Mouse (Mus musculus): ENCODE measurements at regions not wholly inside any gene's neighbourhood (a gene's known extent, or its start where the extent isn't known, plus 50 kb on each side); places are given as distances from the start of the nearest gene placed in this dataset.

DNA sequence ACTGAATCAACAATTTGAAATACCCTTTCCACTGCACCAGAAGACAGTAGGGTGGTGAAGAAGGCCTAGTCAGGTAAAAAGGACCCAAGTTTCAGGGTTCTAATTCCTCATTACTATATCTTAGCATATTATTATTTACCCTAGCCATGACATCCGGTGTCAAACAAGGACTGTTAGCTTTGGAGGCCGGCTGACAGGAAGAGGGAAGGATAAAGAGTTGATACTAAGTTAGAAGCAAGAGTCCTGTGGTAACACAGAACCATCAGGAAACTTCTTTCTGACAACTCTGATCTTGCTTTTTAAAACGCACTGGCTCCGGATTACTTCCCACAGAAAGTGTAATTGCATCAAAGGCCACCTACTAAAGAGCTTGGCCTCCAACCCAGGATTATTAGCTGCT, 230.6 kb upstream of the Adgrl2 start:
- no peak overlapping the region for H3K27ac ChIP-seq
- no peaks in the 10 kb centered on the region for H3K9me3 ChIP-seq
- H3K4me2 ChIP-seq = no peak overlapping the region
- WGBS = 69% methylated on average over 4 of the region's 4 CpGs
- no peak overlapping the region for H3K4me3 ChIP-seq
- no peaks in the 10 kb centered on the region for H3K27me3 ChIP-seq
- H3K4me1 ChIP-seq = 0 out of 2 replicates have a peak, but pooled peaks cover 3% of the 10 kb centered on the region
- no peak overlapping the region for H3K9ac ChIP-seq
- ATAC-seq (ENCODE audit: insufficient number of reproducible peaks, low FRiP score, low TSS enrichment, low read depth) = no peak
- H3K36me3 ChIP-seq = no peaks in the 10 kb centered on the region

DNA sequence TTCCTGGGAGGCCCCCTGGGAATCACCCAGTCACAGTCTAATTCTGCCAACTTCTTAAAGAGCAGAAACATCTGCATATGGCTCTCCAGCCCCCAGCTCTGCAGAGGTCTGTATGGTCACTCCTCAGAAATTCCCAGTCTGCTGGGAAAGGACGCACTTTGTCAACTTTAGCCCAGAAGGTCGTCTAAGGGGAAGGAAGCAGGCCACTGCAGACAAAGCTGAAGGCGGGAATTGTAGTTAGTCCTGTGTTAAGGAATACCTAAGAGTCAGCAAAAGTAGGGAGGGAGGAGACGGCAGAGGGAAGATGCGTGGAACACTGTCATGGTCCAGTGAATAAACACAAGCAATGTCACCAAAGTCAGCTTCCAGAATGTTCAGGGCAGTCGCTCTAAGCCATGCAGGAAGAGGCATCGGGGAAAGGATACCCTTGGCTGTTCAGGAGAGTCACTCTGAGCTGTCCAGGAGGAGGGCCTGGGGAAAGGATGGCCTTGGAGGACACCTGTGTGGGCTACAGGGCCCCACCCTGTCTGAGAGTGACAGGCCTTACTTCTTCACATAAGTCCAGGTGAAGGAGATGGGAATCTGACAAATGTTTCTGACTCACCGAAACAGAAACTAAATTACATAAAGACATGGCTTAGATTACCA, 230.1 kb upstream of the Adgrl2 start:
- ATAC-seq (ENCODE audit: insufficient number of reproducible peaks, low FRiP score, low TSS enrichment, low read depth) = no peak
- Histone ChIP-seq H3K27me3 (no peaks in the 10 kb centered on the region), H3K4me1 (0 out of 2 replicates have a peak, but pooled peaks cover 3% of the 10 kb centered on the region), H3K27ac (no peak overlapping the region), H3K4me3 (no peak overlapping the region), H3K9me3 (no peaks in the 10 kb centered on the region), H3K9ac (no peak overlapping the region), H3K4me2 (no peak overlapping the region), H3K36me3 (no peaks in the 10 kb centered on the region)
- 72% methylated on average over 8 of the region's 8 CpGs for WGBS

DNA sequence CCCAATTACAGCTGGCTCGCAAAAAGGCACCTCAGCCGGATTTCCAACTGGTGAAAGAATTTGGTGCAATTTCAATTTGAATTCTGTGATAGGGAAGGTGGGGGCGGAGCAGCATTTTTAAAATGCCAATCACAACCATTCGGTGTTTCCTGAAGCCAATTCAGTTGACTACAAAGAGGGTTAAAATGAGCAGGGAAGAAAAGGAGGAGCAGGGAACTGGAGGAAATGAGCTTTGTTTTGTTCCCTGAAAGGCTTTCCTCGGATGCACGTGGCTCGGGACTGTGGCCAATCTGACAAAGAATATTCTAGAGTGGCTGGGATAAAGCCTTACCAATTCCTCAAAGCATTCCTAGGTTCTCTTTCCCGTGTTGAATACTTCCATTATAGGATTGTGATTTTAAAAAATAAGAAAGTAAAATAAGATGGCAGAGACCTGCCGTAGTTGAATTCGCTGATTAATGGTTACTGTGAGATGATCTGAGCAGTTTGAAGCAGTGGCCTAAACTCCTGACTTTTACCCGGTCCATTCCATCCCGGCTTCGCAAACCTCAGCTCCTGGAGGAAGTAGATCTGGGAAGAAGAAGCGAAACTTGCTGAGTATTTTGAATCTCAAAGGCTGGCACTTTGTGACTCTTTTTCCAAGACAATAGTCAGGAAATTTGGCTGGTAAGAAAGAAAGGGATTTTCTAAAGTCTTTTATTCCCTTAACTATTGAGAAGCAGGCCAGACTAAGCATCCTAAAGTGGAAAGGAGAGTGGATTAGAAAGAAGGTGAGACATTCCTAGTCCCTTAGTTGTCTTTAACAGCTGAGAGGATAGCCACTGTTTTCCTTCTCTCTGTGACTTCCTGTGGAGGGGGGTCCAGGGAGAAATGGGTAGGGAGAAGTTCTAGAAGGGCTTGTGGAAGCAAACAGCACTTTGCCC, 229.3 kb upstream of the Adgrl2 start:
- ATAC-seq (ENCODE audit: insufficient number of reproducible peaks, low FRiP score, low TSS enrichment, low read depth) = no peak
- H3K27me3 ChIP-seq = no peaks in the 10 kb centered on the region
- H3K36me3 ChIP-seq = no peaks in the 10 kb centered on the region
- H3K4me2 ChIP-seq = no peak overlapping the region
- H3K4me1 ChIP-seq = 0 out of 2 replicates have a peak, but pooled peaks cover 3% of the 10 kb centered on the region
- no peak overlapping the region for H3K9ac ChIP-seq
- H3K4me3 ChIP-seq = no peak overlapping the region
- 44% methylated on average over 14 of the region's 14 CpGs for WGBS
- no peaks in the 10 kb centered on the region for H3K9me3 ChIP-seq
- no peak overlapping the region for H3K27ac ChIP-seq

DNA sequence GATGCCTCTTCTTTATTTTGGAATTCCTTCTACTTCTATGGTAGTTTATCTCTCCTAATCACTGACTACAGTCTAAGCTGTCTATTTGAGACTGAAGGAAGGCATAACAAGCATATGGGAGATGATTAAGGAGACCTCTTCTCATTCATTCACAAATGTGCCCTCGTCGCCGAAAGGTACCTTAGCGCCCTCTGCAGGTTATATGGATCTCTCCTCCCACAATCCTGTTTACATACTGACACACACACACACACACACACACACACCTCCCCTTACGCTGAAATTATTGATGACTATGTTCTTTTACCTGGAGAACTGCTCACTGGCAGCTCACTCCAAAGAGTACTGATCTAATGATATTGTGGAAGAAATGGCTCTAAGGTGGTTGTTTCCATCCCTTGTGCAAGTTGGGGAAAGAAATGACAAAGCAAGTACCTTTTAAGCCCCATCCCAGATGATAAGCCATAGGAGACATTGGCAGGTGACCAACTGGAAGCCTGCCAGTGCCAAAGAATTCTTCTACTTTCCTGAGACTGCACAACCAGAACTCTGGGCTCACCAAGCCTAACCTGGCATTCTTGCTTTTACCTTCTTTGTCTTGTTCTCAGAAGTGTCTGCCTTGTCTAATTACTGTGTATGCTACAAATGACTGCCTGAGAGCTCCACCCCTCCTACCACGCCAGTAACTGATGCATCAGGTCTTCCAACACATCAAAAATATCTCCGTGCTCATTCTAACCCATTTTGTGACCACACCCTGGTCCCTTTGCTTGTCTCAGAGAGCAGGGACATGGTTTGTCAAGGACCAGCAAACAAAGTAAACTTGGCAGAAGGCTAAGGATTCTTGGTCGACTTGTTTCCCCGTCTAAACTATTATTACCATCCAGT, 227.8 kb upstream of the Adgrl2 start:
- no peak for ATAC-seq (ENCODE audit: insufficient number of reproducible peaks, low FRiP score, low TSS enrichment, low read depth)
- no peak overlapping the region for H3K4me2 ChIP-seq
- no peaks in the 10 kb centered on the region for H3K36me3 ChIP-seq
- H3K4me3 ChIP-seq = no peak overlapping the region
- no peaks in the 10 kb centered on the region for H3K4me1 ChIP-seq
- no peak overlapping the region for H3K27ac ChIP-seq
- 92% methylated on average over 9 of the region's 9 CpGs for WGBS
- no peaks in the 10 kb centered on the region for H3K9me3 ChIP-seq
- no peaks in the 10 kb centered on the region for H3K27me3 ChIP-seq
- no peak overlapping the region for H3K9ac ChIP-seq

DNA sequence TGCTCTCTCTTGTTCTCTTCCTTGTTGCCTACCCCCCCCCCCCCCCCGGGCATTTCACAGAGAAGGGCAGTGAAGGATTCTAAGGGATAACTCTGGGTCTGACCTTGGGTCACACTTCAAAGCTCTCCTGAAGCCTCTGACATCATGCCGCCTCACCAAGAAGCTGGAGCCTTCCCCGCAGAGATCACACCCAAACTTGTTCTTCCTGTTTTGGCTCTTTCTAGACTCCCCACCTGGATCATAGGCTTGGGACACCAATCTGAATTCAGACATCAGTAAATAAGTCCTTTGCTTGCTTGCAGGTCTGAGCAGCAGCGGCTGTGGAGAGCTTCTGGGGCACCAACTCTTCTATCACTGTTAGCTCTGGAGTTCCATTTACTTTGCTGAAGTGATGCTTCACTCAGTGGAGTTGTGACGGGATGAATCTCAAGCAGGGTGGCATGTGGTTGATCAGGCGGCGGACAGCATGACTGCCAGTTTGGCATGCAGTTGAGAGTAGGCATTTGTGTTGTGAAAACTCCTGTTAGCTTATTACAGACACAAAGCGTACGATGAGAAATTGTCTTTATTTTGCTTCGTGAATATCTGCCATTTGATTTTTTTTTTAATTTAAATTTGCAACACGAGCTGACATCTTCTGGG, 226.5 kb upstream of the Adgrl2 start:
- Histone ChIP-seq H3K27me3 (no peaks in the 10 kb centered on the region), H3K9ac (no peak overlapping the region), H3K9me3 (no peaks in the 10 kb centered on the region), H3K36me3 (no peaks in the 10 kb centered on the region), H3K4me3 (no peak overlapping the region), H3K27ac (no peak overlapping the region), H3K4me2 (no peak overlapping the region), H3K4me1 (no peaks in the 10 kb centered on the region)
- ATAC-seq (ENCODE audit: insufficient number of reproducible peaks, low FRiP score, low TSS enrichment, low read depth) = no peak
- WGBS = 71% methylated on average over 11 of the region's 11 CpGs

DNA sequence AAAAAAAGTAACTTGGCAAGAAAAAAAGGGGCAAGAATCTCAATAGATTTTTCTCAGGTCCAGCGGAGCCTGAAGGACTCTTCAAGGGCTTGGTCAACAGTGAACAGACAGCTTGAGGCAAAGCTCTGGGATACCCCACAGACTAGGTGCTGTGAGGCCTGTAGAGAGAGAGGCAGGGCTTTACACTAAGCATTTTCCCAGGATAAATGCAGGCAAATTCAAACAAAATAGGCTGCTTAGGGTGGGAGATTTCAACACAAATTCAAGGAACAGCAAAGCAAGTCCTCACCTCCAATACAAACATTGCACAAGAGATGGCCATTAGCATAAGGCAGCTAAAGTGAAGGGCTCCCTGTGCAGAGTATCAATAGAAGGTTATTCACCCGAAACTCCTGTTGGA, 225.3 kb upstream of the Adgrl2 start:
- 81% methylated on average over 2 of the region's 2 CpGs for WGBS
- Histone ChIP-seq H3K4me1 (no peaks in the 10 kb centered on the region), H3K9ac (no peak overlapping the region), H3K4me3 (no peak overlapping the region), H3K27me3 (no peaks in the 10 kb centered on the region), H3K27ac (no peak overlapping the region), H3K36me3 (no peaks in the 10 kb centered on the region), H3K4me2 (no peak overlapping the region), H3K9me3 (no peaks in the 10 kb centered on the region)
- no peak for ATAC-seq (ENCODE audit: insufficient number of reproducible peaks, low FRiP score, low TSS enrichment, low read depth)

DNA sequence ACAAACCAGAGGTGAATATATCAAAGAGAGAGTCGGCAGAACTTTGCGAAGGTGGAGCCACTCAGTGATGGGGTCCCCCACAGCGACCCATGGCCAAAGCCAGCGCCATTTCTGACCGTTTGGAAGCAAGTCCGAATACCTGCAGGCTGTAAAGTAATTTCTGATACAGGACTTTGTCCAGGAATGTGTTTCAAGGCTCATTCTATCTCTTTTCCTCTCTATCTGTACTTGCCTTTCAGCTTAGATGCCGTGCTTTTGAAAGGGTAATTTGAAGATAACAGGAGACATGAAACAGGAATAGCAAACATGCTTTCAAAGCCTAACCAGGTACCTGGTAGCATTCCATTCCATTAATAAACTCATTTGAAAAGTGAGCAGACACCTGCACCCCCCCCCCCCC, 221.6 kb upstream of the Adgrl2 start:
- 89% methylated on average over 7 of the region's 7 CpGs for WGBS
- Histone ChIP-seq H3K27ac (no peak overlapping the region), H3K4me3 (no peak overlapping the region), H3K4me2 (no peak overlapping the region), H3K36me3 (no peaks in the 10 kb centered on the region), H3K9me3 (no peaks in the 10 kb centered on the region), H3K9ac (no peak overlapping the region), H3K27me3 (no peaks in the 10 kb centered on the region), H3K4me1 (no peaks in the 10 kb centered on the region)
- no peak for ATAC-seq (ENCODE audit: insufficient number of reproducible peaks, low FRiP score, low TSS enrichment, low read depth)

DNA sequence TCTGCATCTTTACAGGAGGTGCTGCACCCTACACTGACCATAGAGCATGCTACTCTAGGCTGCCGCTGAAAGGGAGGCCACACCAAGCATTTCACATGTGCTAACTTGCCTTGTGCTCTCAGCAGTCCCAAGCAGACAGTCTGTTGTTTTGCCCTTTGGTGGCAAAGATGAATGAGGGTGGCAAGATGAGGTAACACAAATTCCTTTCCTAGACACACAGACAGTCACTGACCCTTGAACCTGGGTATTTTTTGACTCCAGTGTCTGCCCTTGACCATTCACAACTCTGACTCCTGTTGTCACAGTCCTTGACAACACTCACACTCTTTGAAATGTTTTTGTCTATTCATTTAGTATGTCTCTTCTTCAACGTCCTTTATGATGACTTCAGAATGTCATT, 218.9 kb upstream of the Adgrl2 start:
- H3K4me3 ChIP-seq = no peak overlapping the region
- no peaks in the 10 kb centered on the region for H3K27me3 ChIP-seq
- no peak overlapping the region for H3K4me2 ChIP-seq
- H3K9ac ChIP-seq = no peak overlapping the region
- no peaks in the 10 kb centered on the region for H3K36me3 ChIP-seq
- H3K4me1 ChIP-seq = no peaks in the 10 kb centered on the region
- H3K9me3 ChIP-seq = no peaks in the 10 kb centered on the region
- H3K27ac ChIP-seq = no peak overlapping the region
- 76% methylated on average over 2 of the region's 2 CpGs for WGBS
- no peak for ATAC-seq (ENCODE audit: insufficient number of reproducible peaks, low FRiP score, low TSS enrichment, low read depth)

DNA sequence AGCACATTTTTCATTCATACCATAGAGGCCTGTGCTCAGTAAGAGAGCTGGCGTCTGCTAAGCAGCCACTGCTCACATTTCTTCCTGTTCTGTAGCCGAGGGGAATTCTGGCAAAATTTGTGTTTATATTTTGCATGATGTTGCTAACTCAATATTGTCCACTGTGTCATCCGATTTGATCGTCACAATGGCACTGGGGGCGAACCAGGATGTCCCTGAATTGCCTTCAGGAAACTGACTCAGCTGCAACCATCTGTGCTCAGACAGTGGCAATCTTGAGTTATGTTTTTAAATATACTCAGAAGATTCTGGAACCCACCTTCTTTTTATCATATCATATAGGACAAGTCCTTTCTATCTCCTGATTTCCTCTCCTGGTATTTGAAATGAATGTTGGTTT, 213.1 kb upstream of the Adgrl2 start:
- Histone ChIP-seq H3K4me2 (no peak overlapping the region), H3K27me3 (no peaks in the 10 kb centered on the region), H3K4me1 (no peaks in the 10 kb centered on the region), H3K27ac (no peak overlapping the region), H3K36me3 (no peaks in the 10 kb centered on the region), H3K9ac (no peak overlapping the region), H3K4me3 (no peak overlapping the region), H3K9me3 (no peaks in the 10 kb centered on the region)
- 72% methylated on average over 5 of the region's 5 CpGs for WGBS
- ATAC-seq (ENCODE audit: insufficient number of reproducible peaks, low FRiP score, low TSS enrichment, low read depth) = no peak

DNA sequence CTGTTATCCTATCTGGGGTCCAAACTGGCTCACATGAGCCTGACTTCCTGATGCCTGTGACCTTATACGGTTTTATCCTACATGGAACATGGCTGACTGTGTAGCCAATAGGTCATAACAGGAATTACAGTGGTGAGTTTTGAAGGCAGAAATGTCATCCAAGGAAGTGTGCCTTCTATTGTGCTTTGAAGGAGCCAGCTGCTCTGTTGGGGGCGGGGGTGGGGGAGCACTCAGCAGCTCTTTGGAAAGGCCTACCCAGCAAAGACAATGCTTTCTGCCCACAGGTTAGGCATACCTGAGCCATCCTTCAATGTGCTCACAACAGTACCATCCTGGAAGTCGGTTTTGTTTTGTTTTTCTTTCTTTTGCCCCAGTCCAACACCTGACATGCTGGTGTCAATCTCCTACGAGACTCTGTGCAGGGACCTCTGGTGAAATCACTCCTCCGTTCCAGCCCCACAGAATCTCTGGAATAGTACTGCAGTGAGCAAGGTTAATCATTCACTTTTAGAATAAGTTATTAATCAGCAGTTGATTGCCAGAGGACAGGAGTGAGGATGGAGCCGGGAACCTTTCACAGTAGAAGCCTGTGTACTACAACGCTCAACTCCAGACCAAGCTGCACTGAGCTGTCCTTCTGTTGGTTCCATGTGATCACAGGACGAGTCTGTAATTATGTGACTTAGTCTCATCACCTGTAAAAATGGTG, 206.3 kb upstream of the Adgrl2 start:
- Histone ChIP-seq H3K4me1 (no peaks in the 10 kb centered on the region), H3K36me3 (no peaks in the 10 kb centered on the region), H3K9me3 (no peaks in the 10 kb centered on the region), H3K9ac (no peak overlapping the region), H3K4me2 (no peak overlapping the region), H3K27ac (no peak overlapping the region), H3K27me3 (no peaks in the 10 kb centered on the region), H3K4me3 (no peak overlapping the region)
- no peak for ATAC-seq (ENCODE audit: insufficient number of reproducible peaks, low FRiP score, low TSS enrichment, low read depth)
- WGBS = 90% methylated on average over 8 of the region's 8 CpGs
